Mouse (Mus musculus): Measurements from ENCODE around the gene Btnl9. TPM values are rescaled to one million over a fixed set of nuclear protein-coding genes. Genes with fewer than 3 reads are reported as not detected.

The Btnl9 gene
- 1.8 and 3.0 TPM in 2 replicates for polyA plus RNA-seq (2014; fragmentation: Nextera tagmentation; extraction: Ambion mirVana)

GRCm38 (mm10) chr11:49186955-49187488 is at the start of gene Btnl9:
Gene Btnl9, minus strand, starts transcription at chr11:49187159.
- H3K4me3 ChIP-seq (ENCODE audit: low read depth, low read length), result no peak within 1 kb of the TSS
- no peaks in the 10 kb centered on the region for H3K9me3 ChIP-seq (ENCODE audit: control insufficient read depth, low read length)
- H3K9ac ChIP-seq (ENCODE audit: low read length), result no peak within 1 kb of the TSS
- no peaks in the 10 kb centered on the region for H3K4me1 ChIP-seq (replicated peaks; ENCODE audit: control insufficient read depth, insufficient read depth, low read length)
- WGBS, result 72% methylated on average over 8 of the region's 8 CpGs
- H3K27me3 ChIP-seq (replicated peaks; ENCODE audit: control insufficient read depth, insufficient read depth, low read length), result no peaks in the 10 kb centered on the region
- DNase-seq (ENCODE audit: low spot score), result no peak
- H3K27ac ChIP-seq (ENCODE audit: low read depth), result no peak within 1 kb of the TSS
- H3K36me3 ChIP-seq (ENCODE audit: control insufficient read depth, insufficient read depth, low read length), result no peaks in the 10 kb centered on the region
- ATAC-seq (replicated peaks; ENCODE audit: low FRiP score, low TSS enrichment, low read depth), result no peak
- H3K4me2 ChIP-seq (ENCODE audit: low read length), result no peak within 1 kb of the TSS

DNA sequence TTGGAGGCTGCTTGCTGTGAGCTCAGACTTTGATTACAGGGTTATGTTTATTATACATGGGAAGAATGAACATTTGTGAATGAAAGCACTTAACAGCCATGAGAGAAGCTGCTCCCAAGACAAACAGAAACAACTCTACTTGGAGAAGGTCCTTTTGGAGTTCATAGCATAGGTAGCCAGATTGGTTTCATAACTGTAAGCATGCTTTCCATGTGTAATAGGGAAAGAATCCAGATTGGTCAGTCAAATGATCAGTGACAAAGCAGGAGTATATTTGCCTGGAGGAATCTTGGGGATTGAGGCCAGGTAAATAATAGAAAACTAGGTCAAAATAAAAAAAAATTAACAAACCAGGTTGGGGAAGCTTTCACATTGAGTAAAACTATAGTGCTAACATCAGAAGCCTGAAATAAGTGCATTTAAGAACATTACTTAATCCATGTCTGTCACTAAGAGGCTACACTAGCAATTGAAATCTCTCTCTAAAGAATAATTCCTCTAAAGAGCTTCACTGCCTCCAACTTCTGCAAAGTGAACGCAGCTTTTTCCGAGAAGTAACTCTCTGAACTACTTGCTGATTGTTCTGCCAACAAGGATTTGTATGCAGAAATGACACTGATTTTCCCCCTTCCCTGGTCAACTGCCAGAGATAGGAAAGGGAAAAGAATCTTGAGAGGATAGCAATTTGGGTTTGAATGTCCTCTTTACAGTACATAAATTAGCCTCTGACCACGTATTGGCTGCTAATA is 48.7 kb upstream of the Btnl9 start:
- Histone ChIP-seq H3K36me3 (ENCODE audit: control insufficient read depth, insufficient read depth, low read length) (no peaks in the 10 kb centered on the region), H3K9ac (ENCODE audit: low read length) (no peak overlapping the region), H3K9me3 (ENCODE audit: control insufficient read depth, low read length) (no peaks in the 10 kb centered on the region), H3K4me3 (ENCODE audit: low read depth, low read length) (no peak overlapping the region), H3K4me1 (replicated peaks; ENCODE audit: control insufficient read depth, insufficient read depth, low read length) (no peaks in the 10 kb centered on the region), H3K27me3 (replicated peaks; ENCODE audit: control insufficient read depth, insufficient read depth, low read length) (no peaks in the 10 kb centered on the region), H3K27ac (ENCODE audit: low read depth) (no peak overlapping the region), H3K4me2 (ENCODE audit: low read length) (no peak overlapping the region)
- WGBS, result 75% methylated on average over 3 of the region's 3 CpGs
- DNase-seq (ENCODE audit: low spot score), result no peak
- no peak for ATAC-seq (replicated peaks; ENCODE audit: low FRiP score, low TSS enrichment, low read depth)

DNA sequence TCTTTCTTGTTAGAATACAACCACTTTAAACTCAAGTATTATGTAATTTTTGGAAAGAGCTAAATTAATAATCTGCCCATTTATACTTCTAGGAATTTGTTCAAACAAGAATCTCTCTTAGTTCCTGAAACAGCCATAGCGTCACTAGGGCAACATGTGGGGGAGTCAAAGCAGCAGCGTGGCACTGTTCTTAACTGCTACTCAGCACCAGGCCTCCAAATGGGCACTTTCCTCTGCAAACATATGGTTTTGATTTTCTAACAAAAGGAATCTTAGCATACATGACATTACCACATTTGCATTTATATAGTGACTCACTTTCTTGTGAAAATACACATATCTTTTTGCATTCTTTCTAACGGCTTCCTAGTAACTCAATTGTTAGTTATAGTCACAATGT is 45.8 kb upstream of the Btnl9 start:
- Histone ChIP-seq H3K9me3 (ENCODE audit: control insufficient read depth, low read length) (no peaks in the 10 kb centered on the region), H3K4me1 (replicated peaks; ENCODE audit: control insufficient read depth, insufficient read depth, low read length) (no peaks in the 10 kb centered on the region), H3K36me3 (ENCODE audit: control insufficient read depth, insufficient read depth, low read length) (no peaks in the 10 kb centered on the region), H3K27me3 (replicated peaks; ENCODE audit: control insufficient read depth, insufficient read depth, low read length) (no peaks in the 10 kb centered on the region), H3K4me3 (ENCODE audit: low read depth, low read length) (no peak overlapping the region), H3K9ac (ENCODE audit: low read length) (no peak overlapping the region), H3K4me2 (ENCODE audit: low read length) (no peak overlapping the region), H3K27ac (ENCODE audit: low read depth) (no peak overlapping the region)
- DNase-seq (ENCODE audit: low spot score) (no peak), ATAC-seq (replicated peaks; ENCODE audit: low FRiP score, low TSS enrichment, low read depth) (no peak)
- WGBS, result 85% methylated on average over 3 of the region's 3 CpGs

DNA sequence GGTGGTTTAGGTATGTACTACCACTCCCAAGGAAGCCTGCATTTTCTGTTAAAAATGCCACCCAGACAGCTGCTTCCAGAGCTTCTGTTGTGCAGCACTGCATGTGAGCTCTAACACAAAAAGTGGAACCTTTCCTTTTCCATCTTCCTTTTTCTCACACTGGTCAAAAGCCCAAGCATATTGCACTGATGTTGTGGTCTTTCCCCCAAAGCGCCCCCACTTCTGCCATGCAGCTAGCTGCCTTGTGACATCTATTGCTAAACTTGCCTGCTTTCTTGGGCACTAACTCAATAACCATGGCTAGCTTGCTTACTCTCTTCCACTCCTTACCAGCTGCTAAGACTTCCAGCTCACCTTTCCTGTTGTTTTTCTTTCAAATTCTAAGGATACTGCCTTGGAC is 37.5 kb upstream of the Btnl9 start:
- no peaks in the 10 kb centered on the region for H3K36me3 ChIP-seq (ENCODE audit: control insufficient read depth, insufficient read depth, low read length)
- WGBS, result 74% methylated on average over 1 of the region's 1 CpGs
- no peak overlapping the region for H3K9ac ChIP-seq (ENCODE audit: low read length)
- H3K4me3 ChIP-seq (ENCODE audit: low read depth, low read length), result no peak overlapping the region
- no peaks in the 10 kb centered on the region for H3K4me1 ChIP-seq (replicated peaks; ENCODE audit: control insufficient read depth, insufficient read depth, low read length)
- ATAC-seq (replicated peaks; ENCODE audit: low FRiP score, low TSS enrichment, low read depth), result no peak
- no peak overlapping the region for H3K4me2 ChIP-seq (ENCODE audit: low read length)
- H3K9me3 ChIP-seq (ENCODE audit: control insufficient read depth, low read length), result no peaks in the 10 kb centered on the region
- no peaks in the 10 kb centered on the region for H3K27me3 ChIP-seq (replicated peaks; ENCODE audit: control insufficient read depth, insufficient read depth, low read length)
- DNase-seq (ENCODE audit: low spot score), result no peak
- H3K27ac ChIP-seq (ENCODE audit: low read depth), result no peak overlapping the region

GRCm38 (mm10) chr11:49219271-49219670 is 32.3 kb upstream of the Btnl9 start:
- Histone ChIP-seq H3K4me1 (replicated peaks; ENCODE audit: control insufficient read depth, insufficient read depth, low read length) (no peaks in the 10 kb centered on the region), H3K27ac (ENCODE audit: low read depth) (no peak overlapping the region), H3K4me3 (ENCODE audit: low read depth, low read length) (no peak overlapping the region), H3K36me3 (ENCODE audit: control insufficient read depth, insufficient read depth, low read length) (peaks cover 35% of the 10 kb centered on the region), H3K27me3 (replicated peaks; ENCODE audit: control insufficient read depth, insufficient read depth, low read length) (no peaks in the 10 kb centered on the region), H3K9me3 (ENCODE audit: control insufficient read depth, low read length) (no peaks in the 10 kb centered on the region), H3K4me2 (ENCODE audit: low read length) (no peak overlapping the region), H3K9ac (ENCODE audit: low read length) (no peak overlapping the region)
- DNase-seq (ENCODE audit: low spot score) (no peak), ATAC-seq (replicated peaks; ENCODE audit: low FRiP score, low TSS enrichment, low read depth) (no peak)
- 92% methylated on average over 2 of the region's 2 CpGs for WGBS

- Histone ChIP-seq H3K27ac (ENCODE audit: low read depth) (no peak overlapping the region), H3K27me3 (replicated peaks; ENCODE audit: control insufficient read depth, insufficient read depth, low read length) (no peaks in the 10 kb centered on the region), H3K36me3 (ENCODE audit: control insufficient read depth, insufficient read depth, low read length) (peaks cover 52% of the 10 kb centered on the region), H3K4me3 (ENCODE audit: low read depth, low read length) (no peak overlapping the region), H3K9me3 (ENCODE audit: control insufficient read depth, low read length) (no peaks in the 10 kb centered on the region), H3K9ac (ENCODE audit: low read length) (no peak overlapping the region), H3K4me2 (ENCODE audit: low read length) (no peak overlapping the region), H3K4me1 (replicated peaks; ENCODE audit: control insufficient read depth, insufficient read depth, low read length) (no peaks in the 10 kb centered on the region)
- ATAC-seq (replicated peaks; ENCODE audit: low FRiP score, low TSS enrichment, low read depth) (no peak), DNase-seq (ENCODE audit: low spot score) (no peak)
- 100% methylated on average over 1 of the region's 1 CpGs for WGBS
These were observed 26.5 kb upstream of the Btnl9 start for GRCm38 (mm10) chr11:49213505-49213904.

DNA sequence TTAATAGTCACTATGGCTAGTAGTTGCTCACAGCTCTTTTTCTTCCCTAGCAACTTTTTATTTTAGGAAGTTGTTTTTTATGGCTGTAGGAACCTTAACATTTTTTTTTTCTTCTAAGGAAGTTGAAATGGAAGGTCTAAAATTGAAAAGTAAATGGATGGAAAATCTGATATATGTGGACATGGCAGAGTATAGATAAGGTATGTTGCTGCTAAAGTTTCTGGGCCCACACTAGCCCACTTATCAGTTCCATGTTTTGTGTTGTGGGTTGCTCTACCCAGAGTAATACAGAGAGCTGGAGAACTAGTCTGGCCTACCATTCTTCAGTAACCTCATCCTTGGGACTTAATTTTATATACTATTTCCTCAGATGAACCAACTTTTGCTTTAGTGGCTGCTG is 25.6 kb upstream of the Btnl9 start:
- Histone ChIP-seq H3K9me3 (ENCODE audit: control insufficient read depth, low read length) (no peaks in the 10 kb centered on the region), H3K4me3 (ENCODE audit: low read depth, low read length) (no peak overlapping the region), H3K27ac (ENCODE audit: low read depth) (no peak overlapping the region), H3K4me1 (replicated peaks; ENCODE audit: control insufficient read depth, insufficient read depth, low read length) (no peaks in the 10 kb centered on the region), H3K27me3 (replicated peaks; ENCODE audit: control insufficient read depth, insufficient read depth, low read length) (no peaks in the 10 kb centered on the region), H3K4me2 (ENCODE audit: low read length) (no peak overlapping the region), H3K36me3 (ENCODE audit: control insufficient read depth, insufficient read depth, low read length) (peaks cover 52% of the 10 kb centered on the region), H3K9ac (ENCODE audit: low read length) (no peak overlapping the region)
- no peak for ATAC-seq (replicated peaks; ENCODE audit: low FRiP score, low TSS enrichment, low read depth)
- DNase-seq (ENCODE audit: low spot score), result no peak

GRCm38 (mm10) chr11:49207495-49207894 is 20.5 kb upstream of the Btnl9 start:
- DNase-seq (ENCODE audit: low spot score), result no peak
- no peaks in the 10 kb centered on the region for H3K27me3 ChIP-seq (replicated peaks; ENCODE audit: control insufficient read depth, insufficient read depth, low read length)
- H3K9me3 ChIP-seq (ENCODE audit: control insufficient read depth, low read length), result no peaks in the 10 kb centered on the region
- 91% methylated on average over 1 of the region's 1 CpGs for WGBS
- peaks cover 16% of the 10 kb centered on the region for H3K36me3 ChIP-seq (ENCODE audit: control insufficient read depth, insufficient read depth, low read length)
- H3K4me2 ChIP-seq (ENCODE audit: low read length), result no peak overlapping the region
- H3K9ac ChIP-seq (ENCODE audit: low read length), result no peak overlapping the region
- no peak overlapping the region for H3K27ac ChIP-seq (ENCODE audit: low read depth)
- no peak for ATAC-seq (replicated peaks; ENCODE audit: low FRiP score, low TSS enrichment, low read depth)
- no peak overlapping the region for H3K4me3 ChIP-seq (ENCODE audit: low read depth, low read length)
- H3K4me1 ChIP-seq (replicated peaks; ENCODE audit: control insufficient read depth, insufficient read depth, low read length), result peaks cover 8% of the 10 kb centered on the region; the same call in 1 of the 2 replicates

DNA sequence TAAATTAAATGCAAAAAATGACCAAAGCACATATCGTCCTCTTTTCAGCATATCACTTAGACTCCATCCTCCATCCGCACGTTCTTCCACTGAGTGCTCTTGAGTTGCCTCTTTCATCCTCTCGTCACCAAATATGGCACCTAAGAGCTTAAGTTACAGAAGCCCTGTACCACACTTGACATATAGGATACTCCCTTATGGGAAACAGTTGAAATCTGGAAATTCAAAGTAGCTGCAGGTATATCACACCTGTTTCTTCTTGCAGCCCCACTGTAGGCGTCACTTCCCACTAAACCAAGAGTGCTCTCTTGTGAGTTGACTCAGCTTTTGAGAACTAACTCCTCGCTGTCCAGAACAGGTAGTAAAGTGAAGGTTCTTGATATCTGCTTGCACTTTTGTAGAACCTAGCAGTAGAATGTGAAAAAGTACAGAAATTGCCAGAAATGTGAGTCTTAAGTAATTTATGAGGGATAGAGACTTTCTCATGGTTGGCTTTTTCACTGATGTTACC is 18.2 kb upstream of the Btnl9 start:
- H3K27ac ChIP-seq (ENCODE audit: low read depth), result no peak overlapping the region
- ATAC-seq (replicated peaks; ENCODE audit: low FRiP score, low TSS enrichment, low read depth), result no peak
- peaks cover 8% of the 10 kb centered on the region; the same call in 1 of the 2 replicates for H3K4me1 ChIP-seq (replicated peaks; ENCODE audit: control insufficient read depth, insufficient read depth, low read length)
- WGBS, result 85% methylated on average over 6 of the region's 6 CpGs
- no peaks in the 10 kb centered on the region for H3K27me3 ChIP-seq (replicated peaks; ENCODE audit: control insufficient read depth, insufficient read depth, low read length)
- H3K4me2 ChIP-seq (ENCODE audit: low read length), result peak overlapping the region; percentile 84
- peak overlapping the region; percentile 94; the same call in 1 of the 2 replicates for H3K4me3 ChIP-seq (ENCODE audit: low read depth, low read length)
- H3K9ac ChIP-seq (ENCODE audit: low read length), result no peak overlapping the region
- DNase-seq (ENCODE audit: low spot score), result no peak
- H3K36me3 ChIP-seq (ENCODE audit: control insufficient read depth, insufficient read depth, low read length), result peaks cover 16% of the 10 kb centered on the region
- H3K9me3 ChIP-seq (ENCODE audit: control insufficient read depth, low read length), result no peaks in the 10 kb centered on the region
